Mouse (Mus musculus) erythroblast, embryonic 14.5 days (primary cell): ENCODE results near the gene Kif6.

Source experiments
- GATA1 ChIP-seq: IDR thresholded peaks from 2 replicates; pipeline ENCODE4 v1.6.1; 2012; ENCODE audit warnings: low read length, inconsistent platforms, mixed read lengths
- TAL1 ChIP-seq: IDR thresholded peaks from 3 replicates; pipeline ENCODE4 v1.6.1; 2012; ENCODE audit warnings: low read length, inconsistent platforms, mixed read lengths

DNA sequence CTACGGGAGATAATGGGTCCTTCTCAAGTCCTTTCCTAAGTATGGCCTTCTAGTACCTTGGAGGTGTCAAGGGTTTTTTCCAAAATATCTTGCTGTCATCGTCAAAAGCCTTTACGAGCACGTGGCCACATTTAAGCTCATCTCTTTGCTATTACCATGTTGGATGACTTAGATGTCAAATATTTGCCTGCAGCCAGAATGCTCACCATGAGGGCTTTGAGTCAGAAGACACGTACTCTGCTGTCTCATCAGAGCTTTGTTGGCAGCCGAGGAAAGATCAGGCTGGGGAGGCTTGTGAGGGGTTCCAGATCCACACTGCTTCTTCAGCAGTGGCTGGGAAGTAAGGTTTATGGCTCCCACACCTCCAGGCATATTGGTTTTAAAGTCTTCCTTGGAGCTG lies 53.4 kb downstream of the Kif6 start:
- TF ChIP-seq TAL1: no peak
- TF ChIP-seq GATA1: no peak
